ENCODE assay signal across 26 mouse cellular contexts in the genomic region with DNA sequence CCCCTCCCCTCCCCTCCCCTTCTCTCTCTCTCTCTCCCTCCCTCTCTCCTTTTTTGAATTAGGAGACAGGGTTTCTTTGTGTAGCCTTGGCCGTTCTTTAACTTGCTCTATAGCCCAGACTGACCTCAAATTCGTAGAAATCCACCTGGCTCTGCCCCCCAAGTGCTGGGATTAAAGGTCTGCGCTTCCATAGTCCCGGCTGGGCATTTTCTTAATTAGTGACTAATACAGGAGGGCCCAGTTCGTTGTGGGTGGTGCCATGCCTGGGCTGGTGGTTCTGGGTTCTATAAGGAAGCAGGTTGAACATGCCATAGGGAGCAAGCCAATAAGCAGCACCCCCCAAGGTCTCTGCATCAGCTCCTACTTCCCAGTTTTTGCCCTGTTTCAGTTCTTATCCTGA. TPM values are rescaled to one million over a fixed set of nuclear protein-coding genes. Genes with fewer than 3 reads are reported as not detected.
DNase-seq lines count a peak whose midpoint lies in the region; ATAC-seq and TF ChIP-seq lines count a peak whose summit lies in the region.
"Had no signal": no experiment of that assay in that cellular context is flagged by ENCODE, and none has a peak within 500 bp of the region (broad histone marks: within the 10 kb centered on the region; RNA-seq: fewer than 3 reads in every experiment).

No protein-coding gene starts in this region.

- no peak for TF ChIP-seq EP300 in ES-Bruce4 (IDR thresholded peaks at IDR 0.05; ENCODE audit: insufficient read depth, low read depth, low read length)

- DNase-seq in heart, adult 11 months = peak; percentile 85
- peak; percentile 64 for DNase-seq in kidney, adult 9 months
- peak; percentile 44 to 70 for DNase-seq in kidney, postnatal 25 days
- no peak for DNase-seq in yolk sac, embryonic 10.5 days (ENCODE audit: low spot score)
- DNase-seq: cerebellum, adult 11 months; cerebellum, adult 9-10 months; cerebellum, postnatal 36 days; forebrain, postnatal 0 days; gastrocnemius, postnatal 10 days; layer of hippocampus, adult 9-11 months; lung, postnatal 36 days; midbrain, embryonic 14.5 days; right cerebral cortex, postnatal 25 days; spleen, adult 18-20 months; thymus, postnatal 25 days had no signal

- peaks cover 49% of the 10 kb centered on the region for H3K4me1 ChIP-seq in heart, embryonic 12.5 days (replicated peaks)
- H3K4me1 ChIP-seq in kidney, embryonic 16.5 days (ENCODE audit: insufficient read depth, low read length) = peaks cover 33% of the 10 kb centered on the region
- H3K4me1 ChIP-seq in ES-Bruce4 (ENCODE audit: control insufficient read depth, insufficient read depth, low read length) = peaks cover 1% of the 10 kb centered on the region

- H3K27me3 ChIP-seq in heart, embryonic 12.5 days (replicated peaks) = no peaks in the 10 kb centered on the region; the same call in 1 of the 2 replicates
- H3K27me3 ChIP-seq in kidney, embryonic 16.5 days (ENCODE audit: insufficient read depth, low read length) = no peaks in the 10 kb centered on the region
- H3K27me3 ChIP-seq in ES-Bruce4 (ENCODE audit: control insufficient read depth, insufficient read depth, low read length, poor library complexity, severe bottlenecking) = no peaks in the 10 kb centered on the region
- H3K27me3 ChIP-seq: embryonic facial prominence, embryonic 12.5 days; forebrain, embryonic 12.5 days; heart, embryonic 15.5 days; hindbrain, embryonic 13.5 days; limb, embryonic 15.5 days; megakaryocyte, embryonic 14.5 days had no signal

- no peaks in the 10 kb centered on the region for H3K9me3 ChIP-seq in heart, embryonic 12.5 days (replicated peaks)
- no peaks in the 10 kb centered on the region for H3K9me3 ChIP-seq in kidney, embryonic 16.5 days (ENCODE audit: low read length)
- H3K9me3 ChIP-seq in ES-Bruce4 (replicated peaks; ENCODE audit: control insufficient read depth, insufficient read depth, low read length, poor library complexity, severe bottlenecking) = no peaks in the 10 kb centered on the region
- H3K9me3 ChIP-seq: embryonic facial prominence, embryonic 12.5 days; forebrain, embryonic 12.5 days; heart, embryonic 15.5 days; hindbrain, embryonic 13.5 days; limb, embryonic 10.5 days; limb, embryonic 15.5 days had no signal

- 69% methylated on average over 5 of the region's 5 CpGs for WGBS in heart, embryonic 12.5 days
- 52% methylated on average over 5 of the region's 5 CpGs for WGBS in kidney, embryonic 16.5 days

- no peak overlapping the region for H3K4me3 ChIP-seq in heart, embryonic 12.5 days
- H3K4me3 ChIP-seq in kidney, embryonic 16.5 days (ENCODE audit: low read length) = no peak overlapping the region
- H3K4me3 ChIP-seq in ES-Bruce4 (ENCODE audit: low read depth, low read length) = no peak overlapping the region
- H3K4me3 ChIP-seq: embryonic facial prominence, embryonic 12.5 days; forebrain, embryonic 12.5 days; heart, embryonic 15.5 days; hindbrain, embryonic 13.5 days; limb, embryonic 10.5 days; limb, embryonic 15.5 days; megakaryocyte, embryonic 14.5 days had no signal

- no peaks in the 10 kb centered on the region for H3K36me3 ChIP-seq in heart, embryonic 12.5 days
- H3K36me3 ChIP-seq in kidney, embryonic 16.5 days (ENCODE audit: insufficient read depth, low read length) = no peaks in the 10 kb centered on the region
- no peaks in the 10 kb centered on the region for H3K36me3 ChIP-seq in ES-Bruce4 (ENCODE audit: control insufficient read depth, insufficient read depth, low read length, poor library complexity, severe bottlenecking)
- H3K36me3 ChIP-seq: embryonic facial prominence, embryonic 12.5 days; forebrain, embryonic 12.5 days; heart, embryonic 15.5 days; hindbrain, embryonic 13.5 days; limb, embryonic 10.5 days; limb, embryonic 15.5 days had no signal

- no peak overlapping the region for H3K9ac ChIP-seq in heart, embryonic 12.5 days
- H3K9ac ChIP-seq in kidney, embryonic 16.5 days (replicated peaks; ENCODE audit: low read length) = no peak overlapping the region
- no peak overlapping the region for H3K9ac ChIP-seq in ES-Bruce4 (ENCODE audit: low read depth, poor library complexity, severe bottlenecking)
- H3K9ac ChIP-seq: embryonic facial prominence, embryonic 12.5 days; forebrain, embryonic 12.5 days; forebrain, postnatal 0 days; heart, embryonic 15.5 days; hindbrain, embryonic 13.5 days; limb, embryonic 15.5 days had no signal

- H3K4me2 ChIP-seq in heart, embryonic 12.5 days = no peak overlapping the region
- no peak overlapping the region for H3K4me2 ChIP-seq in kidney, embryonic 16.5 days (replicated peaks; ENCODE audit: low read depth, low read length)
- H3K4me2 ChIP-seq: embryonic facial prominence, embryonic 12.5 days; forebrain, embryonic 12.5 days; heart, embryonic 15.5 days; hindbrain, embryonic 13.5 days; limb, embryonic 15.5 days had no signal

- no peak for ATAC-seq in heart, embryonic 12.5 days (ENCODE audit: insufficient number of reproducible peaks, low FRiP score)
- ATAC-seq in kidney, embryonic 16.5 days (ENCODE audit: low FRiP score, low TSS enrichment) = no peak
- ATAC-seq: forebrain, postnatal 0 days; intestine, embryonic 16.5 days had no signal

- no peak overlapping the region for H3K27ac ChIP-seq in heart, embryonic 12.5 days (ENCODE audit: poor library complexity, severe bottlenecking)
- H3K27ac ChIP-seq in kidney, embryonic 16.5 days (ENCODE audit: low read length) = no peak overlapping the region
- peak overlapping the region; percentile 13; the same call in 1 of the 2 replicates for H3K27ac ChIP-seq in ES-Bruce4 (ENCODE audit: insufficient read depth, low read length)
- H3K27ac ChIP-seq: embryonic facial prominence, embryonic 12.5 days; forebrain, embryonic 12.5 days; limb, embryonic 10.5 days; limb, embryonic 15.5 days had no signal

- no peak for TF ChIP-seq CTCF in ES-Bruce4 (IDR thresholded peaks at IDR 0.05; ENCODE audit: low read depth, low read length)

- no peak for TF ChIP-seq POLR2A in ES-Bruce4 (IDR thresholded peaks at IDR 0.05; ENCODE audit: insufficient read depth, low read length)

RNA-seq across cellular contexts. Expression of a gene that starts 2.7 kb away (rescaled TPM):
- polyA plus RNA-seq in heart, embryonic 12.5 days (2016; fragmentation: Nextera tagmentation; extraction: Ambion mirVana) = 10.3 and 10.7 TPM in 2 replicates
- 17.7 and 23.7 TPM in 2 replicates for polyA plus RNA-seq in kidney, embryonic 16.5 days (2015; fragmentation: Nextera tagmentation; extraction: Ambion mirVana)
- polyA plus RNA-seq in ES-Bruce4 (2011; ENCODE audit: insufficient read depth, insufficient read length, low read depth, missing spikeins) = 27.1 and 29.0 TPM in 2 replicates

RNA-seq across cellular contexts. Expression of a gene that starts 48.6 kb away (rescaled TPM):
- polyA plus RNA-seq in heart, embryonic 12.5 days (2016; fragmentation: Nextera tagmentation; extraction: Ambion mirVana) = 43.4 and 47.3 TPM in 2 replicates
- 131 and 144 TPM in 2 replicates for polyA plus RNA-seq in kidney, embryonic 16.5 days (2015; fragmentation: Nextera tagmentation; extraction: Ambion mirVana)
- polyA plus RNA-seq in ES-Bruce4 (2011; ENCODE audit: insufficient read depth, insufficient read length, low read depth, missing spikeins) = 35.5 and 38.4 TPM in 2 replicates

RNA-seq across cellular contexts. Expression of a gene that starts 48.7 kb away (rescaled TPM):
- polyA plus RNA-seq in heart, embryonic 12.5 days (2016; fragmentation: Nextera tagmentation; extraction: Ambion mirVana) = 3.6 and 3.9 TPM in 2 replicates
- polyA plus RNA-seq in kidney, embryonic 16.5 days (2015; fragmentation: Nextera tagmentation; extraction: Ambion mirVana) = 3.5 and 4.0 TPM in 2 replicates
- polyA plus RNA-seq in ES-Bruce4 (2011; ENCODE audit: insufficient read depth, insufficient read length, low read depth, missing spikeins) = 3.3 and 4.3 TPM in 2 replicates
